Mouse (Mus musculus) Patski (cell line): ENCODE measurements around the gene Usp47. TPM values are rescaled to one million over a fixed set of nuclear protein-coding genes. Genes with fewer than 3 reads are reported as not detected.

Experiments used
- ATAC-seq: fragments of 100-300 bp; one replicate; pipeline ENCODE4 v1.8.0; 2021
- CTCF ChIA-PET: fragments of 350-600 bp; sonication (Branson Sonifier 250); formaldehyde crosslinking; loops from one replicate; lab custom pipeline; 2022; ENCODE audit warnings: inconsistent platforms; lab: Charles Lee
- POLR2A ChIA-PET: fragments of 350-600 bp; sonication (Branson Sonifier 250); formaldehyde crosslinking; loops from one replicate; lab custom pipeline; 2022; ENCODE audit warnings: antibody characterized with exemption, inconsistent platforms; lab: Charles Lee
- DNase-seq: peaks from one replicate; pipeline ENCODE4 v3.0.0-alpha.2; 2011; ENCODE audit warnings: low read depth, low spot score
- H3K27me3 ChIP-seq: fragments of 371-371 bp; one replicate; pipeline ENCODE4 v1.5.1; 2021
- CTCF ChIP-seq: fragments of 100-300 bp; IDR thresholded peaks from one replicate; pipeline ENCODE4 v1.5.1; 2021
- in situ Hi-C: fragments of 300-500 bp; cut with MboI; formaldehyde crosslinking; loops from 3 replicates; pipeline ENCODE4 v1.11.1; 2018; ENCODE audit warnings: low pct_unique_long_range_greater_than_20kb, mixed read lengths
- polyA plus RNA-seq: library from polyadenylated mRNA; unstranded; gene quantifications from one replicate; pipeline ENCODE4 v1.2.3, GENCODE M21; 2021

The Usp47 gene
- polyA plus RNA-seq, 1 experiment from 2014 or later, result 79.3 TPM

DNA sequence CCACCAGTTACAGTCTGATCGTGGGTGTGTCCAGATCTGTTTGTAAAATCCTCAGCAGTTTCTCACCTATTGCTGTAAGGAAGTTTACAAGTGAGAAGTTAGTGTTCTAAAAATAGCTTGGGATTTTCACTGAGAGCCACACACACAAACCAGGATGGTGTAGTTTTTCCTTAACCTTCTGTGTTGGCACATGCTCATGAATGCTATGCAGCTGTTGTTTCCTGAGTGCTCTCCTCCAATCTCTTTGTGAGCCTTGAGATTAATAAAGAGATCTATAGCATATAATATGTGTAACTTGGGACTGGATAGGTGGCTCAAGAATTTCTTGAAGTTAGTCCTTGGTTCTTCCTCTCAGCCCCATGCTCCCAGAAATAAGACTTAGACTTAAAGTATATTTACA, 13.3 kb downstream of the Usp47 start:
- POLR2A ChIA-PET, result no interaction called here
- in situ Hi-C loops, result no loop called here
- DNase-seq (no peak), ATAC-seq (no peak)
- H3K27me3 ChIP-seq, result no peaks in the 10 kb centered on the region
- no peak for TF ChIP-seq CTCF
- CTCF ChIA-PET, result interaction anchor here (0.6 to 4.1 kb wide), 6 partner anchors 10 to 163 kb away, joined by 3 to 22 read pairs (median 5); no protein-coding TSS in a partner anchor

DNA sequence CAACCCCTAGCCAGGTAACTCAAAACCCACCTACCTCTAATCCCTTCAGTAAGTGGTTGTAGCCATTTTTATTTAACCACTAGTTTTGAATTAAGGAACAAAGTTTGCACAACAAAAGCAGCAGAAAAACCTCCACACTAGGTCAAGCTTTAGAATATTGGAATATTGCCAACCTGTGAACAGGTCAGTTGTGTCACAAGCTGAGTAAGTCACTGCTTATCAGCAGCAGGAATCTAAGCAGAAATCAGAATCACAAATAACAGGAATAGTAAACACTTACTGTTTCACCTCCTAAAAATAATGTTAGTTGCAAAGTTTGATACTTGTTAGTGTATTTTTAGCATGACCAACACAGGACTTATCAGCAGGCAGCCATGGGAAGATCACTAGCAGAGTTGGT, 17.0 kb downstream of the Usp47 start:
- ATAC-seq (no peak), DNase-seq (no peak)
- no peak for TF ChIP-seq CTCF
- CTCF ChIA-PET, result interaction anchor here (1.0 to 4.1 kb wide), 2 partner anchors 14 to 45 kb away, joined by 3 to 22 read pairs; no protein-coding TSS in a partner anchor
- POLR2A ChIA-PET, result interaction anchor here (0.9 kb wide), 1 partner anchor 15 kb away, joined by 3 read pairs; no protein-coding TSS in a partner anchor
- in situ Hi-C loops, result no loop called here
- no peaks in the 10 kb centered on the region for H3K27me3 ChIP-seq

DNA sequence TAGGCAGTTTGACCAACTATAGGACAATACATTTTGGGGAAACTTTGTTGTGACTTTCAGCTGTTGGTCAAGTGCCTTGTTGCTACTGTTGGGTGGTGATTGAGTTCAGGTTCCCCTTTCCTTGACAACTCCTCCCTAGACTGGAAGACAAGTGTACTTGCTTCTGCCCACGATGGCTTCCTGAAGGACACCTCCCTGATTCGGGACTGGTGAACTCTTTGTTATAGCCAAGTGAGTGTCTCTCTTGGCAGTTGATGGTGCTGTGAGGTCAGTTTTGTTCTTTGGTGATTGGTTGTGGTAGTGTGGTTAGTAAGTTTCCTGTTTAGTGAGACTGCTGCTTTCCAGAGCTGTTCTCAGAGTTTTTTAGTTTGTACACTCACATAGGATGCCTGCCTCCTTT, 19.5 kb downstream of the Usp47 start:
- in situ Hi-C loops, result no loop called here
- no peak for TF ChIP-seq CTCF
- ATAC-seq (no peak), DNase-seq (no peak)
- H3K27me3 ChIP-seq, result no peaks in the 10 kb centered on the region
- ChIA-PET POLR2A (no interaction called here), CTCF (interaction anchor here (2.0 kb wide), 1 partner anchor 14 kb away, joined by 4 read pairs; no protein-coding TSS in a partner anchor)

DNA sequence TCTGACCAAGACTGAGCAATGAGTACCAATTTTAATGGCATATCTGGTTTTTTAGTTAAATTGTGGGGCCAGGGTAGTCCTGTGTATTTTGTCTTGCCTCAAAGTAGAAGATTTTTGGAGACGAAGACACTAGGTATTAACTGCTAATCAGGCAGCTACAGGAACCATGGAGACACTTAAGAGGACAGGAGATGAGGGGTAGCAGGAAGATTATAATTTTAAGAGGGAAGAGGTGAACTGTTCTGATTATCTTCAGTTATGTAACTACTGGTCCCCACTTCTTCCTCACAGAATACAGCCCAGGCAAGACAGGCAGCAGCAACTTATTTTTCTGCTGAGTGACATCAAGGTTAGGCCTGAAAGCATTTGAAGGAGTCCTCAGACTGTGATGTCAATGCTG, 21.9 kb downstream of the Usp47 start:
- ATAC-seq (no peak), DNase-seq (no peak)
- CTCF ChIA-PET, result interaction anchor here (1.2 to 2.0 kb wide), 2 partner anchors 13 to 18 kb away, joined by 3 to 6 read pairs; no protein-coding TSS in a partner anchor
- TF ChIP-seq CTCF, result no peak
- POLR2A ChIA-PET, result interaction anchor here (0.7 kb wide), 1 partner anchor 541 kb away, joined by 3 read pairs; no protein-coding TSS in a partner anchor
- in situ Hi-C loops, result no loop called here
- H3K27me3 ChIP-seq, result no peaks in the 10 kb centered on the region

DNA sequence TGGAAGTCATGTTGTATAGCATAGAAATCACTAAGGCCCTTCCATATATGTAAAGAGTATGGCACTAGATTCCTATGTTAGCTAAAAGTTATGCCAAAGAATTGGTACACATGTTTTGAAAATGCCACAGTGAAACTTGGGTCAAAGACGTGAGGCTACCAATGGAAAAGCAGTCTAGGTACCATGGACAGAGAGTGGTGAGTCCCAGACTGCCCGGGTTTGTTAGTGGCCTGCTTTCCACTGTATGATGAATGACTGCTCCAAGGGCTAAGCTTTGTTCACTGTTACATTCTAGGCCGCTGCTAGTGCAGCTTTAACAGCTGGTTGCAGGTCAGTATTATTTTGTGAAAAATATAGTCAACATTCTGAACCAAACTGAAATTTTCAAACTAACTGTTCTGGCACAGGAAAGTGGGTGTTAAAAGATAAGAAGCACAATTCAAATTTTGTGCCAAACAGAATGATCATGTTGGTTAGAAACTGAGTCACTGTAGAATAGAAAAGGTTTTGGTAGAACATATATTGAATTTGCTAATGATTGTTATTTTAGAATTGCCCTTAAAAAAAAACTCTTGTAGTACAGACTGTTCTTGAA, 22.6 kb downstream of the Usp47 start:
- ChIA-PET CTCF (no interaction called here), POLR2A (no interaction called here)
- ATAC-seq (no peak), DNase-seq (no peak)
- in situ Hi-C loops, result no loop called here
- TF ChIP-seq CTCF, result no peak
- no peaks in the 10 kb centered on the region for H3K27me3 ChIP-seq

DNA sequence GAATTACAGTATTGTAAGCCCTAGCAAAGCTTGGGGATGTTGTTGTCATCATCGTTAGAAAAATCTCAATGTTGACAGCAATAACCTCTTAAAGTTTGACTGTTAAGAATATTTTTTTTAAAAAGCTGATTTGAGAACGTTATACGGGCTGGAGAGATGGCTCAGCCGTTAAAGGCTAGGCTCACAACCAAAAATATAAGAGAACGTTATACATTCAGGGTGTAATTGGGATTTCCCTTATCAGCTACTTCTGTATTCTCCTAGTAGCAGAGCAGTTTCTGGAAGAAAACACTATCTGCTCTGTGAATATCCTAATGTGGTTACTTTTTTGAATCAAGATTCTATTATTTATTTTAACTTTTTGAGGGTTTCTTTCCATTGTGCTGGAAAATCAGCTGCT, 25.3 kb downstream of the Usp47 start:
- ChIA-PET CTCF (interaction anchor here (3.4 kb wide), 1 partner anchor 12 kb away, joined by 10 read pairs; no protein-coding TSS in a partner anchor), POLR2A (no interaction called here)
- no peak for ATAC-seq
- no peak for DNase-seq
- H3K27me3 ChIP-seq, result no peaks in the 10 kb centered on the region
- no peak for TF ChIP-seq CTCF
- in situ Hi-C loops, result no loop called here

DNA sequence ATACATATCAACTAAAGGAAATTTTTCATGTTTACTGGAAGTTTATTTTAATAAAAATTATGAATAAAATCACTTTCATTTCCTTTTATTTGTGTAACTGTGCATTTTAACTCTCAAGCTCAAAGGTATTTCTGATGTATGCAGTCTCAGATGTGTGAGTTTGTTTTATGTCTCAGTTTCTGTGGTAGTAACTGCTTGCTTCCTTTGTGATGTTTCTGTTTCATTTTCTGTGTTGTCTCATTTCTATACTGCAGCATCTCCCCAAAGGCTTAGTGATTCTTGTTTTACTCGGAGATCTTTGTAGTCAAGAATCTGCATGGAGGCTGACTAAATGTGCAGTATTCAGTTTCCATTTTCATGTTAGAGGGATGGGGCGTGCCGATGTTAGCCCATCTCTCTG, 30.4 kb downstream of the Usp47 start:
- no peaks in the 10 kb centered on the region for H3K27me3 ChIP-seq
- in situ Hi-C loops, result no loop called here
- ATAC-seq (no peak), DNase-seq (no peak)
- TF ChIP-seq CTCF, result no peak
- CTCF ChIA-PET, result interaction anchor here (1.3 kb wide), 1 partner anchor 48 kb away, joined by 3 read pairs; no protein-coding TSS in a partner anchor
- POLR2A ChIA-PET, result interaction anchor here (0.7 kb wide), 1 partner anchor 50 kb away, joined by 5 read pairs; no protein-coding TSS in a partner anchor

DNA sequence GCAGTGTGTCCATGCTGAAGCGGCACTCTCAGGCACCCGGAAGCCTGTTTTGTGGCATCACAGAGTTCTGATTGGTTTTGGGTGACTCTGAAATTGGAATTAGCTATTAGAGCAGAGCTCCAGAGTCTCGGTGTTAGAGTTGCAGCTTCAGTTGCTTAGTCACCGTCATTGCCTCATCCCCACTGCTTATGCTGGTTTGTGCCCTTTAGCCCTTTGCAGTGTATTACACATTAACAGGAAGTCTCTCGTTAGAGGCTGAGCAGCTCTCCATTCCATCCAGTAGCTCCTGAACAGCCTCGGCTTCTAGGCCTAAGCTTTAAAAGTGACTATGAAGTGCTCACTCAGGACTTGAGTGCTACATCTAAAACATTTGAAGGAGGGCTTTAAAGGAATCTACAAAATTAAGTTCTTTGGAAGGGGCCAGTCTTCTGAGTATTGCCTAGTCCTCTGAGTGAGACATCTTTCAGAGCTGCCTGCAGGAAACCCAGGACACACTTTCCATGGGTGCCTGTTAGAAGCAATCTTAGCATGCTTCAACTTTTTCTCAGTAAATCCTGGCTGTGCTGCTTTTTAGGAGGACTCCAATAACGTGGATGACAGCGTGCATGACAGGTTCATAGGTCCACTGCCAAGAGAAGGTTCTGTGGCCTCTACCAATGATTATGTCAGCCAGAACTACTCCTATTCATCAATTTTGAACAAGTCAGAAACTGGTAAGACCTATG, 32.8 kb downstream of the Usp47 start:
- CTCF ChIA-PET, result interaction anchor here (0.9 to 1.9 kb wide), 4 partner anchors 19 to 69 kb away, joined by 3 to 5 read pairs (median 3); no protein-coding TSS in a partner anchor
- H3K27me3 ChIP-seq, result no peaks in the 10 kb centered on the region
- POLR2A ChIA-PET, result interaction anchor here (1.2 kb wide), 1 partner anchor 70 kb away, joined by 3 read pairs; no protein-coding TSS in a partner anchor
- no peak for TF ChIP-seq CTCF
- DNase-seq, result peak; percentile 37
- ATAC-seq, result peak; percentile 44
- in situ Hi-C loops, result no loop called here

DNA sequence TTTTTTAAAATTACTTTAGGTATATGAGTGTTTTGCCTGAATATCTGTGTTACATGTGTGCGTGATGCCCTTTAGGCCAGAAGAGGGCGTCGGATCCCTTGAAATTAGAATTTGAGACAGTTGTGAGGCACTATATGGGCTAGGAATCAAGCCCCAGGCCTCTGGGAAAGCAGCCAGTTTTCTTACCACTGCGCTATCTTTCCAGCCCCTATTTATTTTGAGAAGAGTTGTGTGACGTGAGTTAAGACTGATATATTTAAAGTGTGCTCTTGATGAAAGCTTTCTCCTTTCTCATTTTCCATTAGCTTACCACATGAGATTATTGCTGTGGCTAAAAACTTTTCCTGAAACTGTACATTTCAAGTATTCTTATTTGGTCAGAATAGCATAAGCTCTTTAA, 51.6 kb downstream of the Usp47 start:
- TF ChIP-seq CTCF, result peak; percentile 40
- ChIA-PET POLR2A (interaction anchor here (0.6 kb wide), 1 partner anchor 42 kb away, joined by 4 read pairs; no protein-coding TSS in a partner anchor), CTCF (interaction anchor here (1.0 to 2.5 kb wide), 4 partner anchors 10 to 48 kb away, joined by 3 to 8 read pairs (median 4); no protein-coding TSS in a partner anchor)
- H3K27me3 ChIP-seq, result no peaks in the 10 kb centered on the region
- ATAC-seq (no peak), DNase-seq (no peak)
- in situ Hi-C loops, result no loop called here

DNA sequence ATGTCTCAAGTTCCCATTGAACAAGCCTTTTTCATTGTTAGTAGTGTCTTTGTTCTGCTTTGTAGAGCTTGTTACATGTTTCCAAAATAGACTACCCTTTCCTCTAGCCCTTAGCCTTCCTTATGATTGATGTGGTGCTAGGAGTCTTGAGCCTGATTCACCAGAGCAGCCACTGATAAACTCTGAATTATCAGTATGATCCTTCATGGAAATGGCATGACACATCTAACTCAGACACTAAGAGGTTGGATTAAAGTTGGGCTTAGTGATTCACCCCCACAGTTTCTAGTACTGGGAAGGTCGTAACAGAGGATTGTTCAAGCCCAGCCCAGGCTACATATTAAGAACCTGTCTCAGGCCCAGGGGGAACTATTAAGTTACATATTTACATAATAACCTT, 59.3 kb downstream of the Usp47 start:
- no peak for TF ChIP-seq CTCF
- no peaks in the 10 kb centered on the region for H3K27me3 ChIP-seq
- CTCF ChIA-PET, result interaction anchor here (0.8 kb wide), 1 partner anchor 97 kb away, joined by 4 read pairs; no protein-coding TSS in a partner anchor
- in situ Hi-C loops, result loop anchor here (5.0 kb wide), 1 partner anchor 95 kb away; no protein-coding TSS in a partner anchor
- no peak for DNase-seq
- POLR2A ChIA-PET, result no interaction called here
- ATAC-seq, result no peak
